Mouse (Mus musculus): ENCODE data around the gene Crygd. TPM values are rescaled to one million over a fixed set of nuclear protein-coding genes. Genes with fewer than 3 reads are reported as not detected.

The Crygd gene
- polyA plus RNA-seq, 1 experiment: not detected

DNA sequence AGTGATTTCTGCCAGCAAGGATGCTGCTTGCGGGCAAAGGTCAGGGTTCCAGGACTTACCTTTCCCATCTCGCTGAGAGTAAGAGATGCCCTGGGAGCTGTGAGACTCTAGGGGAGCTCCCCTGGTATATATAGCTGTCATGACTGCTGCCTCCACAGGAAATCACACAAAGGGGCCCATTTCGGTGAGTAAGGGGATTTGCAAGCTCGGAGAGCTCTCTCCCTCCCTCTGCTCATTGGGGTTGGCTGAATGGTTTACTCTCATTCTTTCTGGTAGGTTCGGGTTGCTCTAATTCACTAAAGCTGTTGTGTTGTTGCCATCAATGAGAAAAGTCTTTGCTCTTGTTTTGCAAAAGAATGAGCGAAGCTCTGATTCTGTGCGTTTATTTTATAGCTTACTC lies 18.9 kb upstream of the Crygd start, which contains the start of gene Crygb:
Gene Crygb, minus strand, starts transcription at position 101 of the 400 bp plus-strand sequence.
- TF ChIP-seq CTCF (IDR thresholded peaks at IDR 0.05; ENCODE audit: borderline replicate concordance, extremely low read depth, insufficient read depth, insufficient read length): no peak
- TF ChIP-seq POLR2A (IDR thresholded peaks at IDR 0.05; ENCODE audit: borderline replicate concordance, extremely low read depth, insufficient read depth, insufficient read length, poor library complexity, severe bottlenecking): no peak
- peak; percentile 35 for DNase-seq (ENCODE audit: low read depth)

DNA sequence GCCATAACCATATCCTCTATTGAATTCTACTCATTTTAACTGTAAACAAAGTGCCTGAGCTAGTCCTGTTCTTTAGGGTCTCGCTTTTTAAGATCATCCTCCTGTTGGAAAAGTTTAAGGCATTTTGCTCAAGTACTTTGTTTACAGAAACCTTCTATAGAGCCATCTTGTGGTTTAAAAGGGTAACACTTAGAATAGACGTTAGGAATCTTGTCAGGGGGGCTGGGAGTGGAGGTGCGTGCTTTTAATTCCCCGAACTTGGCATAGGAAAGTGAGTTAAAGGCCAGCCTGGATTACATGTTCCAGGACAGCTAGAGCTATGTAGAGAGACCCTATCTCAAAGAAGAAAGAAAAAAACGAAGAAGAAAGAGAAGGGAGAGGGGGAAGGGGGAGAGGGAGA lies 12.4 kb upstream of the Crygd start:
- DNase-seq (ENCODE audit: low read depth): peak; percentile 27
- TF ChIP-seq POLR2A (IDR thresholded peaks at IDR 0.05; ENCODE audit: borderline replicate concordance, extremely low read depth, insufficient read depth, insufficient read length, poor library complexity, severe bottlenecking) (no peak), CTCF (IDR thresholded peaks at IDR 0.05; ENCODE audit: borderline replicate concordance, extremely low read depth, insufficient read depth, insufficient read length) (no peak)

DNA sequence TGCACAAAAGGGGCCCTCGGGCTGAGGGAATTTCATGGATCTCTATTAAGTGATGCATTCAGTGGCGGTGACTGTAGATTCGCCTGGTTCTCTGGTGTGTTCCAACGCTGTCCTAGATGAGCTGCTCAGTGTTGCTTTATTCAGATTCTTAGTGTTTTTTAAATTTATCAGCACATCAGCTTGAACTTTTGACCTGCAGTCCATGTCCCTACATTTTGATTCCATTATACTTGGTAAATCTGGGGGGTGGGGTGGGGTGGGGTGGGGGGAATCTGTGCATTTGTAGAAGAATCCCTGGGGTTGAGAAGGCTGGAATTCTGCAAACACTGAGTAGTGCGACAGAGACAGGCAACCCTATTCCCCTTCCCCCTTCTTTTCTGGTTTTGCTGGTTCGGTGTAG lies 10.3 kb upstream of the Crygd start, which contains the start of gene Crygc:
Gene Crygc, minus strand, starts transcription at position 101 of the 400 bp plus-strand sequence.
- DNase-seq (ENCODE audit: low read depth): no peak
- TF ChIP-seq POLR2A (IDR thresholded peaks at IDR 0.05; ENCODE audit: borderline replicate concordance, extremely low read depth, insufficient read depth, insufficient read length, poor library complexity, severe bottlenecking): no peak
- no peak for TF ChIP-seq CTCF (IDR thresholded peaks at IDR 0.05; ENCODE audit: borderline replicate concordance, extremely low read depth, insufficient read depth, insufficient read length)

DNA sequence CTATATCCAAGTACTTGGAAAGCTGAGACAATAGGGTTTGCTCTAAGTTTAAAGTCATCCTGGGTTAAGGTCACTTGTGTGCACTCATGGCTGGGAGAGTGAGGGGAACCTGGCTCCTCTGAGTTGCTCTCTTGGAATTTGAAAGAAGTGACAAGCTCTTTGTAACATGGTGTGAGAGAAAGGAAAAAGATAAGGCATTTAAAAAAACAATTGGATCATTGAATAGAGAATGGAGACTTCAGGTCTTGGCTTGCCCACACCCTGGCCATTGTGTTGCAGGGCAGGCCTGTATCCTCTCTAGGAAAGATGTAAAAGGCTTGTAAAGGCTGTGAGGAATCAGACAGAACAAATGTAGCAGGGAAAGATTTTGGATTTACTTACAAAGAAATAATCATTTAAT lies 4.6 kb upstream of the Crygd start:
- DNase-seq (ENCODE audit: low read depth): no peak
- TF ChIP-seq CTCF (IDR thresholded peaks at IDR 0.05; ENCODE audit: borderline replicate concordance, extremely low read depth, insufficient read depth, insufficient read length): no peak
- TF ChIP-seq POLR2A (IDR thresholded peaks at IDR 0.05; ENCODE audit: borderline replicate concordance, extremely low read depth, insufficient read depth, insufficient read length, poor library complexity, severe bottlenecking): no peak

DNA sequence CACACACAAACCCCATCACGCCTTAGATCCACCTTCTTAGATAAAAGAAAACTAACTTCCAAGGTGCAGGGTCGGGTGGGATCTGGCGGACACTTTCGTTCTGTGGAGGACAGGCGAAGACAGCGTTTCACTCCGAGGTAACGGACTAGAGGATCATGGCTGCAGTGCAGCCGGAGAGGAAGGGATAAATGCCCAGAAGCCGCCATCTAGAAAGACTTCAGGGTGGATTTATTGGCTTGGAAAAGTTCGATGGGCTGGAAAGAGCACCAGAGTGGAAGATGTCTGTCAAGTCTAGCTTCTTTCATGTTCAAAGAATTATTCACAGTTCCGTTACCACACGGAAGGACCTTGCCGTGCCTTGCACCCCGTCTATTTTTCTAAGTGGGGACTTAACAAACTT lies 949 bp upstream of the Crygd start:
- TF ChIP-seq POLR2A (IDR thresholded peaks at IDR 0.05; ENCODE audit: borderline replicate concordance, extremely low read depth, insufficient read depth, insufficient read length, poor library complexity, severe bottlenecking) (no peak), CTCF (IDR thresholded peaks at IDR 0.05; ENCODE audit: borderline replicate concordance, extremely low read depth, insufficient read depth, insufficient read length) (no peak)
- peak; percentile 25 for DNase-seq (ENCODE audit: low read depth)

DNA sequence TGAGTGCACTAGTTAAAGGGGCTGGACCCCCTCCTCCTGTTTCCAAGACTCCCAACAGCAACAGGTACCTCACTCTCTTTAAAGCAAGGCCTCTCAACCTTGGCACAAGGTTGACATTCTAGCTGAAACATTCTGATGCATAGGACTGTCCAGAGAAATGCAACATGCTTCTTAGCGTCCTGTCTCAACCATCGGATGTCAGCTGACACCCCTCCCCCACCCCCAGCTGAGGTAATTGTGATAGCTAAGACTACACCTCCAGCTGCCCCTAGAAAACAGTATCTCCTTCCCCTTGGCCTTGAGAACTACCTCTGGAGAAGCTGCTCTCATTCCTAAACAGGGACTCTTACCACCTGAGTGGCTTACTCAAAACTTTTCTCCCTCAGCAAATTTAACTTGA lies 11.1 kb downstream of the Crygd start:
- DNase-seq (ENCODE audit: low read depth): no peak
- TF ChIP-seq CTCF (IDR thresholded peaks at IDR 0.05; ENCODE audit: borderline replicate concordance, extremely low read depth, insufficient read depth, insufficient read length) (no peak), POLR2A (IDR thresholded peaks at IDR 0.05; ENCODE audit: borderline replicate concordance, extremely low read depth, insufficient read depth, insufficient read length, poor library complexity, severe bottlenecking) (no peak)

DNA sequence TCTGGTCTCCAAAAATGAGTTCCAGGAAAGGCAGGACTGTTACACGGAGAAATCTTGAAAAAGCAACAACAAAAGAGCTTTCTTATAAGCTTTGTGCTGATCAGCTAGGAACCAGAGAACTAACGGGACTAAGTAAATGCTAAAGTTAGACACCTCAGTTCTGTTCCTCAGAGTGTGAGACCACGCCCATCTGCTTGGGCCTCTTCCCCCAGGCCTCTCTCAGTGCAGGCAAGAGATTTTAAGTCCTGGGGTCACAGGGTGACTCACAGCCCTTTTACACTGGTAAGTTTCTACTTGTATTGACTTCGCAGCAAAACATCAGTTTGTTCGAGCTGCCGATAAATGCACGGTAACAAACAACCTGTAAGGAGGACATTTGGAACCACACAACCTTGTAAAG lies 11.6 kb downstream of the Crygd start:
- TF ChIP-seq CTCF (IDR thresholded peaks at IDR 0.05; ENCODE audit: borderline replicate concordance, extremely low read depth, insufficient read depth, insufficient read length) (no peak), POLR2A (IDR thresholded peaks at IDR 0.05; ENCODE audit: borderline replicate concordance, extremely low read depth, insufficient read depth, insufficient read length, poor library complexity, severe bottlenecking) (no peak)
- DNase-seq (ENCODE audit: low read depth): no peak

DNA sequence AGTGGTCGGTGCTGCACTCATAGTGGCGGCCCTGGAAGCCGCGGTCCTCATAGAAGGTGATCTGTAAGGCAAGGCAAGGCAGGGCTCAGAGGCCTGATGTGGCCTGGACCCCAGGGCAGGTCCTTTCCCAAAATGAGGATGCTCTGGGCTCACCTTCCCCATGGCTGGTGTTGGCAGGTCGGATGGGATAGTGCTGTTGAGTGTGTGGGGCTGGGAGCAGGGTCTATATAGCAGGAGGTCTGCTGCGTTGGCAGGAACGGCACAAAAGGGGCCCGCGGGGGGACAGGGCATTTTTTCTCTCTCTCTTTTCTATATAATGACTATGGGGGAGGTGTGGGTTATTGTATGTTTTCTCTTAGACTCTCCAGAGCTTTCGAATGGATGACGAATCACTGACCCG lies 12.3 kb downstream of the Crygd start, which contains the start of gene Cryge:
Gene Cryge, minus strand, starts transcription at position 198 of the 400 bp plus-strand sequence.
- DNase-seq (ENCODE audit: low read depth): peak; percentile 20

DNA sequence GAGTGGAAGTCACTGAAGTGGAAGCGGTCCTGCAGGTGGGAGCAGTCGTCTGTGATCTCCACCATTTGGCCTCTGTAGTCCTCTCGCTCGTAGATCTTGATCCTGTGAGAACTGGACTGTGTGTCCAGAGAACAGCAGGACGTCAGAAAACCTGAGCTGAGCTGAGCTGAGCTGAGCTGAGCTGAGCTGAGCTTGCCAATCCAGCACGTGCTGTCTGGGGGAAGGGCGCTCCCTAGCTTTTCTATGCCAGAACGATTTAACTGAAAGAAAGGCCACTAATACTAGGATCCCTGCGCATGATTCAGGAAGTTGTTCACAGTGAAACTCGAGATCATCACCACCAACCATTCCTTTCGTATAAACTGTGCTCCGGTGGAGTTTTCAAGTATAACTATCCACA lies 14.5 kb downstream of the Crygd start:
- TF ChIP-seq CTCF (IDR thresholded peaks at IDR 0.05; ENCODE audit: borderline replicate concordance, extremely low read depth, insufficient read depth, insufficient read length) (no peak), POLR2A (IDR thresholded peaks at IDR 0.05; ENCODE audit: borderline replicate concordance, extremely low read depth, insufficient read depth, insufficient read length, poor library complexity, severe bottlenecking) (no peak)
- DNase-seq (ENCODE audit: low read depth): peak; percentile 43

DNA sequence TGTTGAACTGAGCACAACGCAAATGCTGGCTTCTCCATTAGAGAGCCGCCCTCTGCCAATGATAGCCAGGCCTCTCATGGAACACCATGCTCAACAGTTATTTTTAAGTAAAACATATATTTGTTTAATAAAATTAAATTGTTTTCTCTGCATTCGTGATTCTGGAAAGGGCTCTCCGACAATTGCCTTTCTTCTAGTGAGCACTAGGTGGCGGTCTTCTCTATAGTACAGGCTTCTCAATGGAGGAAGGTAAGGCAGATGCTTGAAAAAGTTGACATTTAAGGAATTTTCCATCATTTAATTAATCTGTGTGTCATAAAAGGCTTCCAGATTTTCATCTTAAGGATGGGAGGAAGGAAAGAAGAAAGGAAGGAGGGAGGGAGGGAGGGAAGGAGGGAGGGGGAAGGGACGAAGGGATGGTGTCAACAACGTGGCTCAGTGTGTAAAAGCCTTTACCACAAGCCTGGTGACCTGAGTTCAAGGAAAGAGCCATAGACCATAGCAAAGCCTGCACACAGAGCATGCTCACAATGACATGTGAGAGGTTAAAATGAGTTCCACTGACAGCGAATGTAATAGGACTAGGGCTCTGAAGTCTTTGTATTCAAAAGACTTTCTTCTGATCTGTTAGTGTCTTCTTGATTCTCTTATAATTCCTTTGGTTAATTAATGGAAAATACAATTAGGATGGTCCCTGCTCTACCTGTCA lies 16.7 kb downstream of the Crygd start:
- DNase-seq (ENCODE audit: low read depth): peak; percentile 53
- TF ChIP-seq POLR2A (IDR thresholded peaks at IDR 0.05; ENCODE audit: borderline replicate concordance, extremely low read depth, insufficient read depth, insufficient read length, poor library complexity, severe bottlenecking) (no peak), CTCF (IDR thresholded peaks at IDR 0.05; ENCODE audit: borderline replicate concordance, extremely low read depth, insufficient read depth, insufficient read length) (peak; percentile 60; the same call in 1 of the 2 replicates)

DNA sequence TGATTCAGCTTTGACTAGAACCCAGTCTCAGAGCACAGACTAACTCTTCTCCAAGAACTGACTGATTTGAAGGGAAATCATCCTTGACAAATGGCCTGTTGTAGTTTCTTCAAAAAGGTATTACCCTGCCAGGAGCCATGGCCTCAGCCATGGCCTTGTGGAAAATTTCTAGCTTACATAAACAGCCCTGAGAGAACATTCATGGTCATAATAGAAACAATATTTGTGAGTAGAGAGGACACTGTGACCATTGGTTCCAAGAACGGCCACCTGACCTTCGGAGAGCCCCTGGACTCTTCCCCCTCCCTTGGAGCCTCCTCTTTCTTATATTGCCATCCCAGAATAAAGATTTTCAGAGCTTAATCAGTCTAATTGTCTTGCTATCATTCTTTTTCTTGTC lies 19.8 kb downstream of the Crygd start:
- no peak for DNase-seq (ENCODE audit: low read depth)
- no peak for TF ChIP-seq CTCF (IDR thresholded peaks at IDR 0.05; ENCODE audit: borderline replicate concordance, extremely low read depth, insufficient read depth, insufficient read length)
- TF ChIP-seq POLR2A (IDR thresholded peaks at IDR 0.05; ENCODE audit: borderline replicate concordance, extremely low read depth, insufficient read depth, insufficient read length, poor library complexity, severe bottlenecking): no peak

DNA sequence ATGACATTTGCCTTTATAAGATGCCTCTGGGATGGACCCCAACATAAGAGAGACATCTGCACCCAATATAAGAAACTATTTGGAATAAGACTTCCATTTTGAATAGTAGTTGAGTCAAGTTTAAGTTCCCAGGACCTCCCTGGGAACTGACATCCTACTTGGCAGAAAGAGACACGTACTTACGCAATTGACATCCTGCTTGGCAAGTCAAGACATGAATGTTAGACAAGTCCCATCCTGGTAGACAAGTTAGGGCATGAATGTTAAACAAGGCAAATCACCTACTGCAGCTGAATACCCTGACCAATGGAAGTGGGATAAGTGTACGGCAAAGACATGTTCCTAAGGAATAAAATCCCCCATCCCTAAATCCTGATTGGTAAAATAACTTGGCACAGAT lies 21.4 kb downstream of the Crygd start:
- no peak for DNase-seq (ENCODE audit: low read depth)
- TF ChIP-seq CTCF (IDR thresholded peaks at IDR 0.05; ENCODE audit: borderline replicate concordance, extremely low read depth, insufficient read depth, insufficient read length) (no peak), POLR2A (IDR thresholded peaks at IDR 0.05; ENCODE audit: borderline replicate concordance, extremely low read depth, insufficient read depth, insufficient read length, poor library complexity, severe bottlenecking) (no peak)

Measured in brain, embryonic 14.5 days (tissue).